Mouse (Mus musculus) cerebellum, adult (tissue): ENCODE measurements around the gene Dus1l.
"Not testable (repeated sequence)": the region's sequence is repeated elsewhere in the genome, so short reads cannot be mapped to it uniquely, and the experiment has no call there.

Experiments
- ATAC-seq: cut with Nextera tagmentation; 2 replicates; pipeline ENCODE4 v1.9.2; 2017; ENCODE audit warnings: mild to moderate bottlenecking, moderate library complexity, mixed read lengths; ENCODE audit not compliant: insufficient number of reproducible peaks, low FRiP score, low TSS enrichment

Dus1l gene

DNA sequence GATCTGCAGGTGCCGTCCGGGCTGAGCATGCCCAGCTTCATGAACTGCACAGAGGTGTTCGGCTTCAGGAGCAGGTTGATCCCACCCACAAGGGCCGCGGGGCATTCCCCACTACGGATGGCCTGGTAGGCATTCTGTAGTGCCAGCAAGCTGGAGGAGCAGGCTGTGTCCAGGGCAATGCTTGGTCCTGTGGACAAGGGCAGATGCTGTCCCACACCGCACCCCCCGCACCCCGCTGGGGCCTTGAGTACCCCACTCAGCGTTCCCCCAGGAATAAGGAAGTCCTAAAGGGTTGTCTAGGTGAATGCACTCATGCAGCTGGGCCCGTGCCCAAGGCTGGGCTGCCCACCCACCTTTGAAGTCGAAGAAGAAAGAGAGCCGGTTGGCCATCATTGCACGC, 24.3 kb upstream of the Dus1l start:
- ATAC-seq = no peak

DNA sequence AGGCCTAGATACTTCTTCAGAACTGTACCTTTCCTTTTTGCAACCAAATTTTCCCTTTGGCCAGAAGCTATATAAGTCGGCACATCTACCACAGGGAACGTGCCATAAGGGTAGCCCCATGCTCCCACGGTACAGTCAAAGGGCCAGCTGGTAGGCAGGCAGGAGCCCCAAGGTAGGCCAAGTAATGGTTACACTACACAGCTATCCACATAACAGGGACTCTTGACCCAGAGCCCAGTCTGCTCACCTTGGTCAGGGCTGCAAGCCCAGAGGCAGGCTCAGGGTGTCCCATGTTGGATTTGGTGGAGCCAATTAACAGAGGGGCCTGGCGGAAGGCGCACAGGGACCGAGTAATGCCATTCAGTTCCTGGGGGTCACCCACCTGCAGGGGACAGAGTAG, 23.4 kb upstream of the Dus1l start:
- no peak for ATAC-seq

DNA sequence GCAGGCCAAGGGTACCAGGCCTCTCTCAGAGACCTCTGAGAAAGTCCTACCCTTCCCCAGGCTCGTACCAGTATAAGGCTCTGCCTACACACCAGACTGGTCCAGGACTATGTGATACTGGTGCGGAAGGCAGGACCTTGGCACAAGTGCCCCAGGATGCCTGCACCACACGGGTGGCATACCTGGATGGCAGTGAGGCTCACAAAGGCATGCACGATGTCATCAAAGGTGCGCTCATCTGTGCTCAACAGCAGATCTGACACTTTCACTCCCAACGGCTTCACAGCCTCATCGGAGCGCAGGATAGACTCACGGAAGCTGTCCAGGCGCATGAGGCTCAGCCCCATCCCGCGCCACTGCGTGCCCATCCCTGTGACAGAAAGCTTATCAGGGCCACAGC, 22.0 kb upstream of the Dus1l start:
- no peak for ATAC-seq

DNA sequence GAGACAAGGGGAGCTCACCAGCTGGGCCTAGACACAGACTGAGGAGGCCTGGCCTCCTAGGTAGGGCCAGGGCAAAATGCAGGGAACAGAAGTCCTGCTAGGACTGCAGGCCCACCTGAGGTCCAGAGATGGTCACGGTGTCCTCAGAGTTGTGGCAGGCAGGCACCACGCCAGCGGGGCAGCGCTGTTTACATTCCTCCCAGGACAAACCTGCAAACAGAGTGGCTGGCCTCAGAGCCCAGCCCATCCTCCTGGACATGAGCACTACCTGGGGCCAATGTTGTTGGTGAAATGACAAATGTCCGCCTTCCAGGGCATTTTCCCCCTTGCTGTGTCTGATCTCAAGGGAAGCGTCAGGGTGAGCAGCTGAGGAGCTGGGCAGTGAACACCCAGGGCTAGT, 21.2 kb upstream of the Dus1l start:
- ATAC-seq = no peak

DNA sequence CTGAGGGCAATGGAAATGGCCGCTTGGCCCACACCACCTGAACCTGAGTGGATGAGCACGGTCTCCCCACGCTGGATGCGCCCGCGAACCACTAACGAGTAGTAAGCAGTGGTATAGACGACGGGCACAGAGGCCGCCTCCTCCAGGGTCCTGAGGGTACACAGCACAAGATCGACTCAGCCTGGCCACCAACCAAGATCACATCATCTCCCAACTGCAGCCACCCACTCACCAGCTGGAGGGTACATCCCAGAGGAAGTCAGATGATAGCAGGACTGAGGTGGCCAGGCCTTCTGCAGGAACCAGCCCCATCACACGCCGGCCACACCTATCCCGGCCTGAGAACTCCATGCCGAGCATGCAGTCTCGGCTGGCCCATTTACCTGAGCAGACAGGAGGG, 15.9 kb upstream of the Dus1l start:
- no peak for ATAC-seq

DNA sequence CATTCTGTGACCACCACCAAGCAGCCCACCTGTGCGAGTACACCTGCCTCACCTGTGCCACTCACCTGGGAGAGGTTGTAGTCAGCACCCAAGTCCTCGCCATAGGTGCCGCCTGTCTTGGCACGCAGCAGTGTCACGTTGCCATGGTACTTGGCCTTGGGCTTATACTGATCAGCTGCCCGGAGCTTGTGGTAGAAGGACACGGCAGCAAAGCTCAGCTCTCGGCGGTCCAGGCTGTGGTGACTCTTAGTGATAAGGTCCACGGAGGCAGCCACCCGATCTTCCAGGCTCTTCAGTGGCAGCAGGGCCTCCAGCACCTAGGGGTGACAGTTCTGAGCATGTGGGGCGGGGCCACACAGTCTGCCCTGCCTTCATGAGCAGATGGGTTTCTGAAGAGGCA, 11.8 kb upstream of the Dus1l start:
- ATAC-seq = no peak

DNA sequence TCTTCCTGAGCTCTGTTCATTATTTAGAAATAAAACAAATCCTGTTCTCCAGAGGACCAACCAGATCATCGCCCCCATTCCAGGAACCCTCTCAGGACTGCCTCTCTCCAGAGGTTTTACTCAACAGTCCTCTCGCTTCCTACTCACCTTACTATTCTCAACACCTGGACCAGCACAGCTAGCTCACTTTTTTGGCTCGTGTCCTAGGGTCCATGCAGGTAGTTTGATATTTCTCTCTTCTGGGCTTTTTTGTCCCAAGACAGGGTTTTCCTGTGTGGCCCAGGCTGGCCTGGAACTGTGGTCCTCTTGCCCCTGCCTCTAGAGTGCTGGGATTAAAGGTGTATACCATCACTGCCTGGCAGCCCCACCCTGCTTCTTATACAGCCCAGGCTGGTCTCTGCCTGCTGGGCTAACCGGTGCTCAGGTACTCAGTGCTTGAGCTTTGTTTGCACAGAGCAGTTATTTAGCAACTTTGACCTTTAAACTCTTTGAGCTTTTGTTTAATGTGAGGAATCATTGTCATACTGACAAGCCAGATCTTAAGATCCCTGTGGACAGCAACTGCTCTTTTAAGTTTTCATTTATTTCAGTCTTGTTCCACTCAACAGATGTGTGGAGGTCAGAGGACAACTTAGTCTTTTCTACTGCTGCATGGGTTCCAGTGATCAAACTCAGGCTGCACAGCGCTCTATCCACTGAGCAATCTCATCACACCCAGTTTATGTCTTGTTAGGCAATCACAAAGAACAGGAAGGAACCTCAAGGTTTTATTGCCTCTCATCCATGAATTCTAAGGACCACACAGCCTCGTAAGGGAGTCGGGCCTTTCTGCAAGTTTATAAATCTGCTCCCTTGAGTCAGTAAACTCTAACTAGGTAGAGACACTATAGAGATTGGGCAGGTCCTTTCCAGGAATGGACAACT, 9.4 kb upstream of the Dus1l start:
- no peak for ATAC-seq

DNA sequence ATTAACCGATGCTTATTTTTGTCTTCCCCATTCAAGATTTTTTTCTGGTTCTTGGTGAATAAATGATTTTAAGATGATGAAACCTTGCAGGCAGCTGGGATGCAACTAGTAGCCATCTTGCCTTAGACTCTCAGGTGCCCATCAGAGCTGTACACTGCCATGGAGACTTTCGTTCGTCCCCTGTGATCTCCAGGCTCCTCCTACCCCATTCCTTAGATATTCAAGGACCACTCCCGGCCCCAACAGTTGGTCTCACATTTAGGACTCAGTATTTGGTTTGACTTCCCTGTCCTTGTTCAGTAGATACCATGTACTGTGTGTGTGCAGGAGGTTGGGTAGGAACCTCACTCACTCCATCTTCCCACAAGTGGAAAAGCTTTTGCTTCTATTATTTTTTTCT, 8.6 kb upstream of the Dus1l start:
- ATAC-seq = no peak

DNA sequence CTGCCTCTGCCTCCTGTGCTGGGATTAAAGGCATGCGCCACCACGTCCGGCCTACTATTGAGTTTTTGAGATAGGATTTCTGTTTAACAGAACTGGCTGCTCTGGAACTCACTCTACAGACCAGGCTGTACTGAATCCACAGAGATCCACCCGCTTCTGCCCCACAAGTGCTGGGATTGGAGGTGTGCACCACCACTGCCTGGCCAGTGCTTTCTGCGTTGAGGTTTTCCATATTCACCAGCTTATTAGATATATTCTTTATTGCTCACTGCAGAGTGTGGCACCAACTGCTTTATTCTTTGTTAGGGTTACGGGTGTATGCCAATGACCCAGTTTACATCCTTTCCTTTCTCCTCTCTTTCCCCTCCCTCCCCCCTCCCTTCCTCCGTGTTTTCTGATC, 8.1 kb upstream of the Dus1l start:
- no peak for ATAC-seq

DNA sequence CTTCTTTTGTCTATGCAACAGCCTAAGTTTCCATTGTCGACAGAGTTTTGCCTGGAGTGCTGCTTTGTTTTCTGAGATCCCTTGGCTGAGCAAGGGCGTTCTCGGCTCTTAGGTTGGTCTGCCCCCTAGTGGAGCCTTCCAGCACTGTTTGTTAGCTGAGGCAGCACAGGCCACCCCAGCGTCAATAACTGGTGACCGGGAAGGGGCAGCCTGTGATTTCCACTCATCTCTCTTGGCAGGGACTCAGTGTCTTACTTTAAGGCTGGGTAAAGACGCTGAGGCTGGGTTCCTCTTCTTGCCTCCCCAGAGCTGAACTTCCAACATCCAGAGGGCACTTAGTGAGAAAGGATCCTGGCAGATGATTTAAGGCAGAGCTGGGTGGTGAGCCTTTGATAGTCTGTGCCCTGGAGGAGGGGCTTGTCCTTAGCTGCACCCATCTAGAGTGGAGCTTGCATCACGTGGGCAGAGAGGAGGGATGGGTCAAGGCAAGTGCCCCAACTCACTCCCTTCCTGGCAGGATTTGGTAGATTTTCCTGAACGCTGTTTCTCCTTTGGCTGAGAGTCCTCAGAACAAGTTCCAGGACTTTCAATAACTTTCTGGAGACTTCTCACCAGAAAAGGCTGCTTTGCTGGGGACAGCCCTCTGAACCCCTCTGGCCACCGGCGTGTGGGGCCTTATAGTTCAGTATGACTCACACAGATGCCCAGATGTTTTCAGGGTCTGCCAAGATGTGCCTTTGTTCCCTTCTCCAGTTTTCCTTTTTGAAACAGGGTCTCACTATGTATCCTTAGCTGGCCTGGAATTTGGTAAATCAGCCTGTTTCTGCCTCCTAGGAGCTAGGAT, 4.1 kb upstream of the Dus1l start:
- ATAC-seq = peak; percentile 73; the same call in 1 of the 2 replicates

DNA sequence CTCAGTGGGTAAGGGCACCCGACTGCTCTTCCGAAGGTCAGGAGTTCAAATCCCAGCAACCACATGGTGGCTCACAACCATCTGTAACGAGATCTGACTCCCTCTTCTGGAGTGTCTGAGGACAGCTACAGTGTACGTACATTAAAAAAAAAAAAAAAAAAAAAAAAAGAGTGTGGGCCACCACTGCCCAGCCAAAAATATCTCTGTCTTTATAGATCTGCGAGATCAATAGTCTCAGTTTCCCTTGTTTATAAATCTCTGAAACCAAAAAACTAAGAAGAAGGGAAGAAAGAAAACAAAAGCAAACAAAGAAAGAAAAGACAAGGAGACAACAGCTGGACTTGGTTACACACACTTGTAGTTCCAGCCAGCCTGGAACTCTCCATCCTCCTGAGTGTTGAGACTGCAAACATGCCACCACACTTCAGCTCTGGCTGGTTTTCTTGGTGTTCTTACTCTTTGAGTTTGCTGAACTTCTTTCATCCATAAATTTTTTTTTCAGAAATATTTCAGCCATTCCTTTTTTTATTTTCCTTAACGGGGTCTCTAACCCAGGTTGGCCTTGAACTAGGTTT, 3.2 kb upstream of the Dus1l start:
- no peak for ATAC-seq

DNA sequence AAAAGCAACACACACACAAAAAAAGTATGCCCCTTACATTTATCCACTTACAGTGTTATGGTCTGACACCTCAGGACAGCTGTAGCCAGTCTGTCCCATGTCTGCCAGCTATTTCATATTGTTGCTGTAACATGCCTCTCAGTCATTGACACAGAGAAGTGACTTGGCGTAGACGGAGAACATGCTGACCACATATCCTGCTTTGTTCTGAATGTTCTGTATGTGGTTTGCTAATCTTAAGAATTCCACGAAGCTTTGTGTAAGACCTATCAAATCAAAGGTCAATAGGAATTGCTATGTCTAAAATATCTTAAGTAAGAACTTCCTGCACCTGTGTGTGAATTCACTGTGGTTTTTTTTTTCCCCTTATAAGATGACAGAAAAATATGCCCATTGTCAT, 2.0 kb upstream of the Dus1l start:
- ATAC-seq = no peak

DNA sequence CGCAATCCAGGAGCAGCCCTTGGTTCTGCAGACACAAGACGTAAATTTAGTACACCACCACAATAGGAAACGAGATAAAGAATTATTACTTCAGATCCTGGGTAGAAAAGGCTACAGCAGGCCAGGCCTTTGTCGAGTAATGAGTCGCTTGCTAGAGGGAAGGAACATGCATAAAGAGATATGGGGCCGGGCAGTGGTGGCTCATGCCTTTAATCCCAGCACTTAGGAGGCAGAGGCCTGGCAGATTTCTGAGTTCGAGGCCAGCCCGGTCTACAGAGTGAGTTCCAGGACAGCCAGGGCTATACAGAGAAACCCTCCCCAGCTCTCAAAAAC, 377 bp upstream of the Dus1l start:
- ATAC-seq = no peak

DNA sequence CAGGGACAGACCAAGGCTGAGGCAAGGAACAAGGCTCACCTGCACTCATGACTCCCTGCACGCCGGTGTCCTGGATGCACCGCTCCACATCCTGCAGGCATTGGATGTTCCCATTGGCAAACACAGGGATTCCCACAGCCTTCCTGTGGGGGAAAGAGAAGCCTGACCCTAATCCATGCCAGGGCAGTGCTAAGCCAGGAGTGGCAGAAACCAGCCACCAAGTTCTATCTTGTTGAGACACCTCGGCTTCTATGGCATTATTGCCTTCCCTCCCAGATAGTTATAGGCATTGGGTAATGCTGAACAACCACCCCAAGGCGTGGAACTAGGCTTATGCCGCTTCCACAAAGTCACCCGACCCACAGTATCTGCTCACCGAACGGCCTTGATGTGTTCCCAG, 3.6 kb downstream of the Dus1l start:
- no peak for ATAC-seq

DNA sequence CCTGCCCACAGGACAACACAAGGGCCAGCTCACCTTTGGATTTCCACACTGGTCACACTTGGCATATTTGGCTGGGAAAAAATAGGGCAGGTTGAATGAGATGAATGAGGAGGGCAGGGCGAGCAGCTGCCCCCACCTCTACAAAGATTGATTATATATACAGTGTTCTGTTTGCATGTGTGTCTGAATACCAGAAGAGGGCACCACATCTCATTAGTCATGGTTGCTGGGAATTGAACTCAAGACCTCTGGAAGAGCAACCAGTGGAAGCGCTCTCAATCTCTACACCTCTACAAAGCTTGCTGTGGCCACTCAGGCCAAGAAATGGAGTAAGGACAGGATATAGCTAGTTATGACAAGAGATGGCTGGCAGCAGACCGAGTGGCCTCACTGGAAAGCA, 6.4 kb downstream of the Dus1l start:
- no peak for ATAC-seq

DNA sequence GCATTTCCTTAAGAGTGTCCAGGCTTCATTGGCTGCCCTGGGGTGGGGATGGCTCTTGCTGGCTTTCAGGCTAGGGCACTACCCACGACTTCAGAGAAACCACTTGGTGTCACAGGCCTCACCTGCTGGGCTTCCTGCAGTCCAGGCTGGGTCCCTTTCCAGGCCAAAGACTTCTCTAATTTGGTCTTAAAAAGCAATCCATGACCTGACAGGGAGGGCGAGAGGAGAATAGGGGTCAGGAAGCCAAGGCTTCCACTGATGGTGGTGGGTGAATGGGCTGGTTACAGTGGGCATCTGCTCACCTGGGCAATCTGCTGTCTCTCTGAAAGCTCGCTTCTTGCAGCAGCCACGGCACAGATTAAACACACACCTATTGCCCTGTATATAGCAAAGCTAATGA, 6.8 kb downstream of the Dus1l start:
- ATAC-seq = no peak

DNA sequence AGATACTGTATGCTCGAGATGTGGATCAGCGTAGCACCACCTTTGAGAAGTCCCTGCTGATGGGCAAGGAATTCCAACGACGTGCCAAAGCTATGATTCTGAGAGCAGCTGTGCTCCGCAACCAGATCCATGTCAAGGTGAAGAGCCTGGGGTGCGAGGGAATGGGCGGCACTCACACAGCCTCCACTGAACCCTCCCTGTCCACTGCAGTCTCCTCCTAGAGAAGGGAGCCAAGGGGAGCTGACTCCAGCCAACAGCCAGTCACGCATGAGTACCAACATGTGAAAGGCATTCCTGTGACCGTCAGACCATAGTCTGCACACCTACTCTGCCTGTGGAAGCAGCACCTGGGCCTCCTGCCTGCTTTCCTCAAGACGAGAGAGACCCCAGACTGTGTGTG, 7.7 kb downstream of the Dus1l start:
- ATAC-seq = not testable (repeated sequence)

DNA sequence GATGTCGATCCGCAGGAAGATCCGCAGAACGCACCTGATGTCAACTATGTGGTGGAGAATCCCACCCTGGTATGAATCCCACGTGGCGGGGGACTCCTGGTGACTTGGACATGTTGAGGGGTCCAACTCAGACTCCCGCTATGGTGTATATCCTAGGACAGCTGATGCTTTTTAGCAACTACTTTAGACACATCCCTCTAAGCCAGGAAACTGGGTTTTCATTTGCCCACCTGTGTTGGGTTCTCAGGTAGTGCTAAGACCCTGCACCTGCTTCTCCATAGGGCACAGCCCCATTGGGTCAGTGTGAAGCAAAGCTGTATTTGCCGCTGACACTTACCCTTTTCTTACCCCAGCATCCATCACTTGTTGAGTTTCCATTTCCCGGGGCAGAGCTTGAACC, 11.1 kb downstream of the Dus1l start:
- no peak for ATAC-seq

DNA sequence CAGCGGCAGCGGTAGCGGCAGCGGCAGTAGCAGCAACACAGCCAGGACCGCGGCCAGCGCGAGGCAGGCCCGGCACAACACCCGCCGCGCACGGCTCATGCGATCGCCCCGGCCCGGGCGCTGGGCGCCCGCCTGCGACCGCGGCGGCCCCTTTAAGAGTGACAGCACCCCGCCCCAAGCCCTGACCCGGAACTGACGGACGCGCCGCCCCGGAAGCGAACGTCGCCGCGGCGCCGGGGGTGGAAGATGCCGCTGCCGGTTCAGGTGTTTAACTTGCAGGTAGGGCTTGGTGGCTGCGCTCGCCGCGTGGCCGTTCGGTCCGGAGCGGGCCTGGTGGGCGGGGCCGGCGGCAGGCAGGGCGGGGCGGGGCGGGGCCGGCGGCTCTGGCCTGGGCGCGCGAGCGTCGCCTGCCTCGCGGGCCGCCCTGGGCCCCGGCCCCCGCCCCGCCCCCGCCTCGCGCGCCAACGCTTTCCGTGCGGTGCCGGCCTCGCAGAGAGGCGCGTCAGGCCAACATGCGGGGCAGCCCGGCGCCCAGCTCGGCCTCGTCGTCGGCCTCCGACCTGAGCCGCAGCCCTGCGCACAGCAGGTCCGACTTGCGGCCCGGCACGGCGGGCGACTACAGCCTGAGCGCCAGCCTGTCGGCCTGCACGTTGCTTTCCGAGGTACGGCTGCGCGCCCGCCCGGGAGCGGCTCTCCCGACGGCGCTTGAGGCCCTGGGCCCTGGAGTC, 12.0 kb downstream of the Dus1l start, which contains the start of the genes Rfng and Gps1:
Gene Rfng, minus strand, starts transcription at position 144 of the 728 bp plus-strand sequence.
Gene Gps1, plus strand, starts transcription at position 209 of the 728 bp plus-strand sequence.
- peak; percentile 67; the same call in 1 of the 2 replicates for ATAC-seq

DNA sequence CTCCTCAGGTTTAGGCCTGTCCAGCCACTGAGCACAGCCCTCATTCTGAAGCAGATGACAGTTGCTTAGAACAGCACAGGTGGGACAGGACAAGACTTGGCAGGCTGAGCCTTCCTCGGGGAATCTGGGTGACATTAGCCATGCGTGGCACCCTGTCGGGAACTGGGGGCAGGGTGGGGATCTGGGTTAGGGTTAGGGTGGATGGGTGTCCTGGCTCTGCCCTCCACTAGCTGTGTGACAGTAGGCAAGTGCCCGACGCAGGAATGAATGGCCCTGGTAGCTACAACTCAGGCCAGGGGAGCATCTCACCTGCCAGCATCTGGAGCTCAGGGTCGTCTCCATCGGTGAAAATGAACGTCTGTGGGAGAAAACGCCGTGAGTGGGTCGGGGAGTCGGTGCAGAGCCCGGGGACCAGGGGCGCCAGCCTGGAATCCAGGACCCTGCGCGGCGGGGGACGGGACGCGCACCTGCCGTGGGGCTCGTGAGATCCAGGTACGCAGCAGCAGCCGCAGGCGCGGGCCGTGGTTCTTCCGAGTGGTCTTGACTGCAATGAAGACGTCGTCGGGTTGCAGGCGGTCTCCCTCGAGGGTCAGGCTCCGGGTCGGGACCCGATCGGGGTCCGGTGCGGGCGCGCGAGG, 12.7 kb downstream of the Dus1l start:
- ATAC-seq = peak; percentile 5; the same call in 1 of the 2 replicates
